Mouse (Mus musculus): ENCODE measurements at regions not wholly inside any gene's neighbourhood (a gene's known extent, or its start where the extent isn't known, plus 50 kb on each side); places are given as distances from the start of the nearest gene placed in this dataset.

DNA sequence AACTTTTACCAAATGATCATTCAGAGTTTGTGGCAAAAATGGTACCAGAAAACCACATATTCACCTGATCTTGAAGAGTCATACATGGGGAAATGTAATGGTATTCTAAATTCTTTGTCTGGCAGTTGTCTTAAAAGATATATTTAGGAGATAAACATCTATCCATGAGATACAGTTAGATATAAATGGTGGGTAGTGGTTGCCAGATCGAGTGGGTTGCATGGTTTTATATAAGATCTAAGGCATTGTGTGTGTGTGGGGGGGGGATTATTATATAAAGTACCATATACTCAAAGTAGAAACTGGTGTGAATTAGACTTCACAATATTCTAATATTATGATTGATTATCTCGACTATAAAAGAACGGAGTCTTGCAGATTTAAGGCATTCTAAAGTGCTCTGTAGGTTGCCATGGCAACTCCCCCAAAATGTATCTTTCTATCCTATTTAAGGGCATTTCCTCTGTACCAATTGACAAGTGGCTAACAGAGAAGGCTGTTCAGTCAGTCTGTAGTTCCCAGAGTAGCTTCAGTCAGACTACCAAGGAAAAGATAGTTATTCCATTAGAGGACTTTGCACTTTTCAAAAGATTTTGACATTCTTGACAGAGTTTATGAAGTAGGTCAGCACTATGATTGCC, 89.3 kb upstream of the Man2a1 start:
- no peaks in the 10 kb centered on the region for H3K27me3 ChIP-seq (ENCODE audit: insufficient read depth, poor library complexity, severe bottlenecking)
- no peak overlapping the region for H3K27ac ChIP-seq
- 85% methylated on average over 3 of the region's 3 CpGs for WGBS
- no peaks in the 10 kb centered on the region for H3K4me1 ChIP-seq (replicated peaks)
- no peak overlapping the region for H3K4me3 ChIP-seq
- no peaks in the 10 kb centered on the region for H3K36me3 ChIP-seq
- no peaks in the 10 kb centered on the region for H3K9me3 ChIP-seq
- DNase-seq (ENCODE audit: low spot score) = no peak

DNA sequence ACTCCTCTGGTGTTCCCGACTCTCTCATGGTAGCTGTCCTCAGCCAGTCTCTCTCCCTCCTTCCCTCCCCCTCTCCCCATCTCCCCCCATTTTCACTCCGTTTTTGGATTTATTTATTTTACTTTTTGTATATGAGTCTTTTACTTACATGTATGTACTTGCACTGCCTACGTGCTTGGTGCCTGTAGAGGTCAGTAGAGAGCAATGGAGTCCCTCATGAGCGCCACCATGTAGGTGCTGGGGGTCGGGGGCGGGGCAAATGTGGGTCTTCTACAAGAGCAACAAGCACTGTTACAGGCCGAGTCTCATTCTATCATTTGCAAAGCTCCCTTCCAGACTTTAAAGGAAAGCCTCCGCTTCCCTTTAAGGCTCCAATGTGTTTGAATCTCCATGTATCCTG, 78.3 kb upstream of the Man2a1 start:
- WGBS = 71% methylated on average over 8 of the region's 8 CpGs
- Histone ChIP-seq H3K27me3 (ENCODE audit: insufficient read depth, poor library complexity, severe bottlenecking) (no peaks in the 10 kb centered on the region), H3K36me3 (no peaks in the 10 kb centered on the region), H3K4me3 (no peak overlapping the region), H3K9me3 (no peaks in the 10 kb centered on the region), H3K4me1 (replicated peaks) (no peaks in the 10 kb centered on the region), H3K27ac (no peak overlapping the region)
- no peak for DNase-seq (ENCODE audit: low spot score)

DNA sequence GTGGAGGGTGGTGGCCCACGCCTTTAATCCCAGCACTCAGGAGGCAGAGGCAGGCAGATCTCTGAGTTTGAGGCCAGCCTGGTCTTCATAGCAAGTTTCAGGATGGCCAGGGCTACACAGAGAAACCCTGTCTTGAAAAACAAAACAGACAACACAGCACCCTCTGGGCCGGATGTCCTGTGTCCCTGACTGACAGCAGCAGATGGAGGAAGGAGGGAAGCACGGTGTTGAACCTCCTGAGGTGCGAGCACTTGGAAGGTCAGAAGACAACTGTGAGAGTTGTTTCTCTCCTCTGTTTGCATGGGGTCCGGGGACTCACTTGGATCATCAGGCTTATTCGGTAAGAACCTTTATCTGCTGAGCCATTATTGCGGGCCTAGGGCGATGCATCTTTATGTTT, 76.6 kb upstream of the Man2a1 start:
- DNase-seq (ENCODE audit: low spot score) = no peak

DNA sequence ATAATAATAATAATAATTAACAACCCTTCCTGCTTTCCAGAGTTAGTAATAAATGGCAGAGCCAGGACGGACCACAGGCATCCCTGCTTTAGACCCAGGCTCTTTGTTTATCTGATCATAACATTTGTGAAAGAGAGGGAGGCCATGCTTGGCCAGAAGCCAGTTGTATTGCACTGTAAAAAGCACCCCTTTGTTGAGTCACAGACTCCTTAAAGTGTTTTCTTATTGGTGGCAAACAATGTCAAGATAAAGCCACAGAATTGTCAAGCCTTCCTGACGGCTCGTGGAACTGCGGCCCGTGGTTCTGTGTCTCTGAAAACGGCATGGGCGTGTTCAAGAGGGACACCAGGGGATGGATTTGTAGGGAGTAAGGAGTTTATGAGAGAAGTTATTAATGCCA, 72.7 kb upstream of the Man2a1 start:
- H3K27me3 ChIP-seq (ENCODE audit: insufficient read depth, poor library complexity, severe bottlenecking) = no peaks in the 10 kb centered on the region
- no peak for DNase-seq (ENCODE audit: low spot score)
- WGBS = 89% methylated on average over 7 of the region's 7 CpGs
- no peak overlapping the region for H3K27ac ChIP-seq
- H3K9me3 ChIP-seq = no peaks in the 10 kb centered on the region
- H3K36me3 ChIP-seq = no peaks in the 10 kb centered on the region
- no peak overlapping the region for H3K4me3 ChIP-seq
- no peaks in the 10 kb centered on the region for H3K4me1 ChIP-seq (replicated peaks)

More for the DNA sequence above, 76.6 kb upstream of the Man2a1 start:
- WGBS = 89% methylated on average over 8 of the region's 8 CpGs
- Histone ChIP-seq H3K9me3 (no peaks in the 10 kb centered on the region), H3K4me1 (replicated peaks) (no peaks in the 10 kb centered on the region), H3K27ac (no peak overlapping the region), H3K27me3 (ENCODE audit: insufficient read depth, poor library complexity, severe bottlenecking) (no peaks in the 10 kb centered on the region), H3K4me3 (no peak overlapping the region), H3K36me3 (no peaks in the 10 kb centered on the region)

DNA sequence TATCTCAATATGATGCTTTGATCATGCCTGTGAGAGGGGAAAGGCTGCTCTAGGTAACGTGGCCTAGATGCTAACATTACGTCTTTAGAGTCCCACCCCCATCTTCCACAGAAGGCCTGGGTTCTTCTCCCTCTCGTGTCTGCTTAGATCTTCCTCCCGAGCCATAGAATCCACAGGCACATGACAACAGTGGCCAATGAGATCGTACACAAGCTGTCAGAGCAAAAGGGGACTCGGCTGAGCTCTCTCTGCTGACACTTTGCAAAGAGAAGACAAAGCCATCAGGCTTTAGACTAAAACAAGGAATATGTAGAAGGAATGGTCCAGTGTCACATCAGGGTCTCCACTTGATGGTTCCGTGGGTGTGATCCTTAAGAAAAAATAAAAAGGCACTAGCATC, 72.1 kb upstream of the Man2a1 start:
- no peaks in the 10 kb centered on the region for H3K4me1 ChIP-seq (replicated peaks)
- H3K9me3 ChIP-seq = no peaks in the 10 kb centered on the region
- H3K27ac ChIP-seq = no peak overlapping the region
- no peak overlapping the region for H3K4me3 ChIP-seq
- no peaks in the 10 kb centered on the region for H3K36me3 ChIP-seq
- no peaks in the 10 kb centered on the region for H3K27me3 ChIP-seq (ENCODE audit: insufficient read depth, poor library complexity, severe bottlenecking)
- 83% methylated on average over 7 of the region's 7 CpGs for WGBS
- DNase-seq (ENCODE audit: low spot score) = no peak

DNA sequence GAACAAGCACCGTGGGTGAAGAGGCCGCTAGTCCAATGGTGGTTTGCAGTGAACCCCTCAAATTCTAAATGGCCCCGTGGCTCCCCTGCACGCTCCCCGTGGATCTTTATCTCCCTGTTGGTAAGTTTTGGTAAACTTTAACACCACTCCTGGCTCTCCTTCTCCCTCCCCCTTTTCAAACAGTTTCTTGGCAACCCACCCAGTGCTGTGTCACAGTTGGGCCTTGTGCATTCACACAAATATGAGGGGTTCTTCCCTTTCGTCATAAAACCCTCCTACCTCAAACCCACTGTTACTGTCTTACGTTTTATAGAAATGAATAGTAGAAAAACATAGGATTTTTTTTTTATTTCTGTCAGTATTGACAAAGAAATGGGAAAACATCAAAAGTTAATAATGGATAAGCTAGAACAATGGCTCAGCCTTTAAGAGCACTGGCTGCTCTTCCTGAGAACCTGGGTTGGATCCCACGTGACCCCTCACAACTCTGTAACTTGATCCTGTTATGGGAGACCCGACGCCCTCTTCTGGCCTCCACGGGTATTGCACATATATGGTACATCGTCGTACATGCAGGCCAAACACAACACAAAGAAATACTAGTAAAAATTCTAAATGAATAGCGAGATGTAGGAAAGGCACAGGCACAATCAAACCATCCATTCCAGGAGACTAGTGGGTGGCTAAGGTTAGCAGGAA, 71.1 kb upstream of the Man2a1 start:
- no peaks in the 10 kb centered on the region for H3K4me1 ChIP-seq (replicated peaks)
- no peaks in the 10 kb centered on the region for H3K36me3 ChIP-seq
- no peak overlapping the region for H3K27ac ChIP-seq
- no peak for DNase-seq (ENCODE audit: low spot score)
- 84% methylated on average over 14 of the region's 14 CpGs for WGBS
- no peaks in the 10 kb centered on the region for H3K27me3 ChIP-seq (ENCODE audit: insufficient read depth, poor library complexity, severe bottlenecking)
- H3K4me3 ChIP-seq = no peak overlapping the region
- no peaks in the 10 kb centered on the region for H3K9me3 ChIP-seq

DNA sequence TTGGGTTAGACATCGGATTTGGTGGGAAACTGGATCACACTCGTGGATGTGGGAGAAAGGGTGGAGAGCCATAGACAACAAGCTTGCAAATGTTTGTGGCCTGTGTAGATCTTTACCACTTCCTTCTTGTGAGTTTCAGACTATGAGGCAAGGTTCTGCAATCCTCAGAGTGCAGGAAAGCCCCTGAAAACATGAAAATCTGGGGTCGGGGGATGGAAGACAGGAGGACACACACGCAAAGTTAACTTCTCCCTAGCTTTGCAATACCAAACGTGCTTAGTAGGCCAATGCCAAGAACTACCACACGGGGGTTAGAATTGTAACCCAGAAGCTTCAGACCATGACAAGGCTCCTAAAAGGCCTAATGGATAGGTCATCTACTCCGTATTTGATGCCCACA, 69.4 kb upstream of the Man2a1 start:
- no peaks in the 10 kb centered on the region for H3K27me3 ChIP-seq (ENCODE audit: insufficient read depth, poor library complexity, severe bottlenecking)
- H3K36me3 ChIP-seq = no peaks in the 10 kb centered on the region
- no peak overlapping the region for H3K4me3 ChIP-seq
- DNase-seq (ENCODE audit: low spot score) = no peak
- no peak overlapping the region for H3K27ac ChIP-seq
- WGBS = 86% methylated on average over 7 of the region's 7 CpGs
- no peaks in the 10 kb centered on the region for H3K4me1 ChIP-seq (replicated peaks)
- H3K9me3 ChIP-seq = no peaks in the 10 kb centered on the region

DNA sequence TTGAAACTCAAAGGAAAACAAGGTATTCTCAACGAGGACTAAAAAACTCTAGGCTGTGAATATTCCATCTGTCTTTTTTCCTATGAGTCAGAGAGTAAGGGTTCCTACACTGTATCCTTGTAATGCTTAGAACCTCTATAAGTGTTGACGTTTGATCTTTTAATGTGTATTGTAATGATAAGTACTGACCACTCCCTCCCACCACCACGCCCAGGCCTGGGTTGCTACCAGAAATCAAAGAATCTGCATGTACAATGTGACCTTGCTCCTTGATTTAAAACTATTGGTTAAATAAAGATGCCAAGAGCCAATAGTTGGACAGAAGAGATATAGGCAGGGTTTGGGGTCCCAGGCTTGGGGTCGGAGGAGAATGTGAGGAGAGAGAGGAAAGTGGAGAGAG, 66.2 kb upstream of the Man2a1 start:
- Histone ChIP-seq H3K9me3 (no peaks in the 10 kb centered on the region), H3K27ac (no peak overlapping the region), H3K27me3 (ENCODE audit: insufficient read depth, poor library complexity, severe bottlenecking) (no peaks in the 10 kb centered on the region), H3K4me3 (no peak overlapping the region), H3K36me3 (no peaks in the 10 kb centered on the region), H3K4me1 (replicated peaks) (peaks cover 7% of the 10 kb centered on the region; the same call in 1 of the 2 replicates)
- WGBS = 88% methylated on average over 4 of the region's 4 CpGs
- DNase-seq (ENCODE audit: low spot score) = no peak

DNA sequence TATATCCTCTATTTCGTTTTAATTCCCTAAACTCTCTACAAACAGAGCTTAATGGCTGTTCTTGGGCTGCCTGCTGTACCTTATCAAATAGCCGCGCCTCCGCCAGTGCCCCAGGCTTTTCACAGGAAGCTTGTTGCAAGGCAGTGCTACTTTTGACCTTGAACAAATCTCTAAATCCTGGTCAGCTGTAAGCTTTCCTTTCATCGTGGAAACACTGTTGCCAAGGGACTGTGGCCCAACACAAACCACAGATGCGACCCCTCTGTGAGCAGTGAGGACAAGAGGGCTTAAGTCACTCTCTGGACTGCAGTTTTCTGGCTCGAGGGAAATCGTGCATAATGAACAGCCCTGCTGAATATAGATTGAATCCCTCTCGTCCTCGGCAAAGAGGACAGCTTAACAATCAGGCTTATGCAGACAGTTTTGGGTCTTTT, 62.0 kb upstream of the Man2a1 start:
- 44% methylated on average over 10 of the region's 10 CpGs for WGBS
- Histone ChIP-seq H3K27me3 (ENCODE audit: insufficient read depth, poor library complexity, severe bottlenecking) (no peaks in the 10 kb centered on the region), H3K27ac (no peak overlapping the region), H3K9me3 (no peaks in the 10 kb centered on the region), H3K36me3 (no peaks in the 10 kb centered on the region), H3K4me1 (replicated peaks) (peaks cover 7% of the 10 kb centered on the region; the same call in 1 of the 2 replicates), H3K4me3 (no peak overlapping the region)
- peak; percentile 15 for DNase-seq (ENCODE audit: low spot score)

DNA sequence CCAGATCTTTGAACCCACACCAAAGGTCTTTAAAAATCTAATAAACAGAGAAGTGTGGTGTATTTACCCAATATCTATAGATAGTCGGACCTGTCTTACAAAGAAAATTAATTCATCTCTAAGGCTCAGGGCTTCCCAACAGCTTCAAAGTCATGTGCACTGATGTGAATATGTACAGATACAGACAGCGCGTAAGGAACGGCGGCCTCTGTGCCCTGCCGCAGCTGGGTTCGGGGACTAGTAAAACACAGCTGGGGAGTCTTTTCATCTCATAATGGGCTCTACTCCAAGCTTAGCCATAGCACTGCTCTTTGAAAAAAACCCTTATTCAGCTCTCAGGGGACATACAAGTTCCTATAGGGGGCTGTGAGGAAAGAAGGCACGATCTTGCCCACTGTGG, 60.1 kb upstream of the Man2a1 start:
- 87% methylated on average over 8 of the region's 8 CpGs for WGBS
- H3K4me3 ChIP-seq = no peak overlapping the region
- H3K36me3 ChIP-seq = no peaks in the 10 kb centered on the region
- H3K4me1 ChIP-seq (replicated peaks) = peaks cover 7% of the 10 kb centered on the region; the same call in 1 of the 2 replicates
- DNase-seq (ENCODE audit: low spot score) = no peak
- no peaks in the 10 kb centered on the region for H3K9me3 ChIP-seq
- no peaks in the 10 kb centered on the region for H3K27me3 ChIP-seq (ENCODE audit: insufficient read depth, poor library complexity, severe bottlenecking)
- no peak overlapping the region for H3K27ac ChIP-seq

DNA sequence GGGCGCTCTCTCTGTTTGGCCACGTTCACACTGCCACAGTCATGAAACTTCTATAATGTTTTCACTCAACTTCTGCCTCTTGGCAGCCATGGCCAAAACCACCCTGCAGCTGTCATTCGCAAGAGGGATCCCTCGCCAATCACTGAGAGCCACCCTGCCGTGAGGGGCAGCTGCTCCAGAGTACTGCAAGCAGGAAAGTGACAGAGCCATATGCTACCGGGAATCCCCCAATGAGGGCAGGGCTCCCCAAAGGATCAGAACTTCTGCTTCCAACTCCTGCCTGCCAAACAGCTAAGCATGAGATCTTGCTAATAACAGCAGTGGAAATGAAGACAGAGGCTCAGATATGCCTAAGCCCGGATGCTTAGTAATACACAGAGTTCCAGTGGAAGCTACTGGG, 52.0 kb upstream of the Man2a1 start:
- Histone ChIP-seq H3K4me3 (no peak overlapping the region), H3K27me3 (ENCODE audit: insufficient read depth, poor library complexity, severe bottlenecking) (no peaks in the 10 kb centered on the region), H3K36me3 (no peaks in the 10 kb centered on the region), H3K9me3 (no peaks in the 10 kb centered on the region), H3K4me1 (replicated peaks) (peaks cover 3% of the 10 kb centered on the region; the same call in 1 of the 2 replicates), H3K27ac (no peak overlapping the region)
- WGBS = 54% methylated on average over 7 of the region's 7 CpGs
- DNase-seq (ENCODE audit: low spot score) = peak; percentile 18

DNA sequence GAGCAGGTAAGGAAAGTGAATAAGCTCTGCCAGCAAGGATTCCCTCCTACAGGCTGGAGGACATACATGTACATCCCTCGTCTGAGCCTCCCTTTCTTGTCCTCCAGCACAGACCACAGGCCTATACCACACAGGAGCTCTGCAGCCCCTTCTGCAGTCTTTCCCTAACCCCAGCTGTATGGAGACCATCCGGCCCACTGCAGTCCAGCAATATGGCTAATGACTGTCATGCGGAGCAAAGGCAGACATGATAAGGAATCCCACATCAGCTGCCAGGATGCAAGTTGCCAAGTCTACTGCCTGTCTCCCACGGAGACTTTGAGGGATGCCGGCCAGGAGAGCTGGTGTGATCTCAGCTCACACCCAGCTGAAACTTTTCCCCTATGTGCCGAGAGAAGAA, 50.5 kb upstream of the Man2a1 start:
- Histone ChIP-seq H3K4me1 (replicated peaks) (peaks cover 3% of the 10 kb centered on the region; the same call in 1 of the 2 replicates), H3K27ac (no peak overlapping the region), H3K27me3 (ENCODE audit: insufficient read depth, poor library complexity, severe bottlenecking) (no peaks in the 10 kb centered on the region), H3K36me3 (no peaks in the 10 kb centered on the region), H3K9me3 (no peaks in the 10 kb centered on the region), H3K4me3 (no peak overlapping the region)
- no peak for DNase-seq (ENCODE audit: low spot score)
- WGBS = 82% methylated on average over 6 of the region's 6 CpGs
